Mouse (Mus musculus) thymus, postnatal 14 days (tissue): Measurements from ENCODE around the gene Emc4.
A peak's percentile ranks its signal among the peaks of the same experiment; 100 is the strongest.

ENCODE experiments used
- DNase-seq: peaks from one replicate; pipeline ENCODE4 v3.0.0; 2021

The Emc4 gene

DNA sequence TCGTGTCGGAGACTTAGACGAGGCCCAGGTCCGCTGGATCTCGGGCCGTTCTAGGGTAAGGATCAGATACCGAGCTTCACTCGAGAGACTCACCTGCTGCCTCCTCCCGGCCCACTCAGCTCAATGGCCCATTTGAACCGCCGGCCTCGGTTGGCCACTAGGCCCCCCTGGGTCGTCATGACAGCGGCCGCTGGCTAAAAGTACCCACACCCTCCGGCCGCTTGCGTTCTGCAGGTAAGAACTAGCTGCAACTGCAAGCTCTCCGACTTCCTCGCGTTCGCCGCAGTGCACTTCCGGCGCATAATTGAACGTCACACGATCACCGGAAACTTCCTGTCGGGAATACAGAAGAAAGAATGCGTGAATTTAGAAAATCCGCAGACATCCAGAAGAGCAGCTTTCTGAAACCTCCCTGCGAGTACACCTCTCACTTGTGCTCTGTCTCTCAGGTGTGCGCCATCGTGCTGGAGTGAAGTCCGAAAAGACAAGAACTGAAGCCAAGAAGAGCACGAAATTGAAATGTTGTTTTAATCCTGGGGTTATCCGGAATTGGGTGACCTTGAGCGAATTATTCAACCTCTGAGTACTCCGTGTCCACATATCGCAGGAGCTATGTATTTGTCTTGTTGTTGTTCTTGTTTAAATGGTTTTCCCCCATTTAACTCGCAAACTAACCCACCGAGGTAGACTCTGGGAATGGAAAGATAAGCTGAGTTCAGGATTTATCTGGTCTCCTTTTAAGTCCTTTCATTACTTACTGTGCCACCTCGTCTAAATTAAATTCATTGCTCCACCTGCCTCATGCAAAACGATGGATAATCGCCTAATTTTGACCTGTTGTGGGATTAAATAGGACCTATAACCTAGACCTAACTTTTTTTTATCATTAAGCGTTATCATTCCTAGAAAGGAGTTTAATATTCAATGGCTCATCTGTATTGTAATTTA lies at the start of gene Emc4:
TSS of gene Emc4 (minus strand) at position 302 of the 948 bp plus-strand sequence.
- peak; percentile 90 for DNase-seq

DNA sequence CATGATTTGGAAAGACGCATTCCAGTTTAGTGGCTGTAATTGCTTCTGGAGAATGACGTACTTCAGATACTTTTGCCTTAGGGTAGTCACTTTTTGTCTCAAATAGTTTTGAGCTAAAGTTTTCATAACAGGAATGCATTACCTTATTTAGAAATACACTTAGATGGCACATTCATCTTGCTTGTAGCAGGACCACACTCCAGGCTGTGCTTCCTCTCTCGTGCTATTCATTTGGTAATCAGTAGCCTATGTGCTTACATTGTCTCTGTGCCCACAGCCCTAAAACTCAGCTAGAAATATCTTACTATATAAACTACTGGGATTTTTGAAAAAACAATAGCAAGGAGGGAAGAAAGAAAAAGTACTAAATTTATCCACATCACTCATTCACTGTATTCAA lies 39.2 kb upstream of the Emc4 start:
- no peak for DNase-seq

- no peak for DNase-seq
Measured at GRCm38 (mm10) chr2:112396649-112397048, 28.8 kb upstream of the Emc4 start.

DNA sequence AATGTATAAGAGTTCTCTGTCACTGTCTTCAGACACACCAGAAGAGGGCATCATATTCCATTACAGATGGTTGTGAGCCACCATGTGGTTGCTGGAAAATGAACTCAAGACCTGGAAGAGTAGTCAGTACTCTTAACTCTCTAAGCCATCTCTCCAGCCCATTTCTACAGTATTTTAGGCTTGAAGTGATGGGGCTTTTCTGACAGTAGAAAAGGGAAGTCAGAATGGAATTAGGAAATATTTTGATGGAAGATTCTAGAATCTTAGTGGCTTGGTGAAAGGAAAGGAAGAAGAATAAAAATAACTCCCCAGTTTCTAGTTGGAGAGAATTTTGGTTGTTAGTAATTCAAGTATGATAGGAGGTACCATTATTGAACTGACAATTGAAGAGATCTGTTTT lies 26.1 kb upstream of the Emc4 start:
- no peak for DNase-seq

GRCm38 (mm10) chr2:112392689-112393088 lies 24.9 kb upstream of the Emc4 start:
- DNase-seq, result no peak

- no peak for DNase-seq
Measured at GRCm38 (mm10) chr2:112391346-112392000, 23.6 kb upstream of the Emc4 start.

- no peak for DNase-seq
Measured at GRCm38 (mm10) chr2:112390843-112391242, 23.0 kb upstream of the Emc4 start.

- no peak for DNase-seq
Measured at GRCm38 (mm10) chr2:112381219-112381618, 13.4 kb upstream of the Emc4 start.

- DNase-seq, result no peak
Measured at GRCm38 (mm10) chr2:112380131-112380530, 12.3 kb upstream of the Emc4 start.

DNA sequence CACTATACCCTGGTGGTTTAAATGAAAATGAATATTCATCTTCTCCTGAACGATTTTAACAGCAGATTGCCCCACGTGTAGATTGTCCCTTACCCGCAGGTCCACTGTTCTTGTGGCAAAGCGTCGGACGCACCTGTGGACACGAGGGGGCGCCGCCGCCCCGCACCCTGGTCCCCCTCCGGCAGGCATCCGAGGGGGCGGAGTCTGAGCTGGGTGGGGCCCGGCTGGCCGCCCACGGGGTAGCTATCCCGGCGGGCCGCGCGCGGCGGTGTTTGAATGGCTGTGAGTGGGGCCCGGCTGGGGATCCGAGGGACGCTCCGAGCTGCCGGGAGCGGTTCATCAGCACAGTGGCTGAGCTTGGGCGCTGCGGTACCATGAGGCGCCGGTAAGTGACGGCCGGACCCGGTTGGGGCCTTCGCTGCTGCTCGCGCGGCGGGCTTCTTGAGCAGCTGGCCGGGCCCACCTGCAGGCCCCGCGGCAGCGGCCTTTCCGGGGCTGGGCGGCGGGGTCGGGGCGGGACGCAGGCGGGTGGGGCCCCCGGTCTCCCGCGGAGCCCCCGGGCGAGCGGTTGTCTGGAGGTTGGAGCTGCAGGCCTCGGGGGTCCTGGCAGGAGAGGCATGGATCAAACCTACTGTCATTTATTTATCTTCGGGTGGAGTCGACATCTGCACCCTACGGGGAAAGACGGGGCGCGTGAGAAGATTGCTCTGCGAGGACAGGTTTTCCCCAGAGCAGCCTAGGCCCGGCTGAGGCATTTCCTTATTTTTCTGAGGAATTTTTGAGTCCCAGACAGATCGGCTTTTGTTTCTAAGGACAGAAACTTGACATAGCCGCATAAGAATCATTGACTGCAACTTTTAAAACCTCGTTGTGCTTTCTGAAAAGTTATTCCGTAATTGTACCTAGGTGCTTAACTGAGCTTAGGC lies 11.4 kb upstream of the Emc4 start, which contains the start of gene Katnbl1:
TSS of gene Katnbl1 (plus strand) at position 239 of the 926 bp plus-strand sequence.
- DNase-seq, result peak; percentile 97

- no peak for DNase-seq
Measured at GRCm38 (mm10) chr2:112374610-112375009, 6.8 kb upstream of the Emc4 start.

GRCm38 (mm10) chr2:112373141-112373540 lies 5.3 kb upstream of the Emc4 start:
- no peak for DNase-seq

GRCm38 (mm10) chr2:112369941-112370340 lies 2.1 kb upstream of the Emc4 start:
- no peak for DNase-seq

GRCm38 (mm10) chr2:112367222-112367621 lies 605 bp downstream of the Emc4 start:
- peak; percentile 17 for DNase-seq

- DNase-seq, result no peak
Measured at GRCm38 (mm10) chr2:112360781-112361169, 7.1 kb downstream of the Emc4 start.

GRCm38 (mm10) chr2:112360012-112360780 lies 7.6 kb downstream of the Emc4 start:
- DNase-seq, result no peak

- no peak for DNase-seq
Measured at GRCm38 (mm10) chr2:112359611-112360010, 8.2 kb downstream of the Emc4 start.

DNA sequence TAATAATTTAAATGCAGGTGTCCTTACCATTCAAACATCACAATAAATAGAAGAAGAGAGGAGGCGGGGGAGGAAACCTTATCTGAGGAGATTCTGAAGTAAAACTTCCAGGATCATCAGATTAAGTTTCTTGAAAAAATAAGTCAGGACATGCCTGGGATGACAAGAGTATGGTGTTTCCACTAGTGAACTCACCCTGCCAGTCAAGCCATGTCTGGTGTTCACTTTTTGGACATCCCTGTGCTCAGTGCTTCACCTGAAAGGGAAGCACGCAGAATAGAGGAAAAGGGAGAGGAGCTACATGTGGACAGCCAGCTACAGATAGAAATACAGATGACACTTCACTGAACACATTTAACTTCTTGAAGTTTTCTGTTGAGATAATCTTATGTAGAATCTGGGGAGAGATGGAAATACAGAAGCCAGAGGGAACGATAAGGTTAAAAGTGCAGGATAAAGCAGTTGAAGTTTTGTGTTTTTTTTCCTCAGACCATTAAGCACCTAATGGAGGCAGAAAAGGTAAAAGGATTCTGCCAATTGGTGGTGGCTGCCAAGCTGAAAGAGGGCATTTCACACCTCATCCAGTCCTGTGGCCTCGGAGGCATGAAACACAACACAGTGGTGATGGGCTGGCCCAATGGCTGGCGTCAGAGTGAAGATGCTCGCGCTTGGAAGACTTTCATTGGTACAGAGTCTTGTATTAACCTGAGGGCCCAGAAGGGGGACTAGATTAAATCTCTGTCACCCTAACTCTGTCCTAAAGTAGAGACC lies 14.0 kb downstream of the Emc4 start:
- DNase-seq, result no peak

DNA sequence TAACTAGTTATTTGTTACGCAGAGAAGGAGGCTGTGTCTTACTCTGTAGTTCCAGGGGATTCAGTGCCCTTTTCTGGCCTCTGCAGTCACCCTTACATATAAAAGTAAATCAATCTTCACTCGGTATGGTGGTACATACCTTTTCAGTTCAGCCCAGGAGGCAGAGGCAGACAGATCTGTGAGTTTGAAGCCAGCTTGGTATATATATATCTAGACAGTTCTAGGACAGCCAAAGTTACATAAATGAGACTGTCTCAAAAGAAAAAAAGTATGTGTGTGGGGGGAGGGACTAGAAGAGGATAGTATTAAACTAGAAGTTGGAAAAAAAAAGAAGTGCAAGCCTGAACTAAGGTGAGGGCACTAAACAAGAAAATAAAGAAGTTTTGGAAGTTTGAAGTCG lies 19.6 kb downstream of the Emc4 start:
- no peak for DNase-seq

DNA sequence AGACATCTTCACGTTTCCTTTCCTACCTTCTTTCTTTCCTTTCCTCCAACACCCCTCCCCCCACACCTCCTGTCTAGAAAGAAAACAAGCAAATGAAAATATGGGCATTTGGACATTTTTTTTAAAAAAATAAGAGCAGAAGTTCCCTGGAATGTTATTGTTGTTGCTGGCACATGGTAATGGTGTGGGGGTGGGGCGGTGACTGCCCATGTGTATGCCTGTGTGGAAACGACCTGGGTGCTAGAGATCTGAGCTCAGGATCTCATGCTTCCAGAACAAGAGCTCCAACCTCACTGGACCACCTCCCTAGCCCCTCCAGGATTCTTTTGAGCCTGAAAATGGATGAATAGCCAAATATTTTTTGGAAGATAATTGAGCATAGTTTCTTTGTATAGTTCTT lies 26.7 kb downstream of the Emc4 start:
- no peak for DNase-seq

DNA sequence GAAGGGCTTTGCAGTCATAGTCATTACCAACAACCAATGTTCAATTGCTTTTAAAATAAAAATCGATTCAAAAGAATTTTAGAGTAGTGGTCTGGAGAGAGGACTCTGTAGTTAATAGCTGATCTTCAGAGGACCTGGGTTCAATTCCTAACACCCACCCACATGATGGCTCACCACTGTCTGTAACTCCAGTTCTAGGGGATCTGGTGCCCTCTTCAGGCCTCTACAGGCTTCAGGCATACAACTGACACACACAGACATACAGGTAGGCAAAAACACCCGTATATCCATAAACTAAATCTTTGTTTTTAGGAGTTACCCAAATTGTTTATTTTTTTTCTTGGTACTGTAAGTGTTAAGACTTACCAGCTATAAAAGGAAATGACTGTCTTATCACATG lies 28.1 kb downstream of the Emc4 start:
- peak; percentile 30 for DNase-seq
